ENCODE assay signal across 12 mouse cellular contexts in genomic region chr2:51082714-51083351, GRCm38 (mm10).
A peak's percentile ranks its signal among the peaks of the same experiment; 100 is the strongest.
DNase-seq lines count a peak whose midpoint lies in the region; ATAC-seq and TF ChIP-seq lines count a peak whose summit lies in the region.
"Had no signal": no experiment of that assay in that cellular context is flagged by ENCODE, and none has a peak within 500 bp of the region (broad histone marks: within the 10 kb centered on the region; RNA-seq: fewer than 3 reads in every experiment).

No protein-coding gene starts in this region.

- peak; percentile 29 for DNase-seq in embryo, embryonic 10.5 days (ENCODE audit: low spot score)
- DNase-seq in embryo, embryonic 9.5 days (ENCODE audit: extremely low spot score) = no peak
- no peak for DNase-seq in forebrain, embryonic 10.5 days (ENCODE audit: extremely low spot score, low spot score)
- DNase-seq in hindbrain, postnatal 0 days (ENCODE audit: low spot score) = peak; percentile 81
- no peak for DNase-seq in spleen, postnatal 4 days (ENCODE audit: low spot score in 2 of 2)
- no peak for DNase-seq in heart, adult 2 months
- DNase-seq in yolk sac, embryonic 10.5 days (ENCODE audit: low spot score) = no peak
- DNase-seq: liver, postnatal 0 days had no signal

- no peak for TF ChIP-seq CTCF in hindbrain, postnatal 0 days (IDR thresholded peaks at IDR 0.05; ENCODE audit: low read depth)
- TF ChIP-seq CTCF in heart, adult 2 months (IDR thresholded peaks at IDR 0.05) = no peak

- intact Hi-C loops in heart, adult 2 months (cut with DNase I) = no loop called here

- no peak for TF ChIP-seq EP300 in heart, adult 2 months (IDR thresholded peaks at IDR 0.05; ENCODE audit: insufficient read depth, low read depth, low read length)

- no peaks in the 10 kb centered on the region for H3K36me3 ChIP-seq in forebrain, embryonic 10.5 days (replicated peaks)
- no peaks in the 10 kb centered on the region for H3K36me3 ChIP-seq in hindbrain, postnatal 0 days (ENCODE audit: insufficient read depth, low read length)
- no peaks in the 10 kb centered on the region for H3K36me3 ChIP-seq in midbrain, embryonic 15.5 days (replicated peaks)
- H3K36me3 ChIP-seq in heart, adult 2 months (ENCODE audit: control insufficient read depth, insufficient read depth, low read length) = no peaks in the 10 kb centered on the region
- H3K36me3 ChIP-seq: heart, embryonic 15.5 days had no signal

- H3K27ac ChIP-seq in forebrain, embryonic 10.5 days = peak overlapping the region; percentile 51
- H3K27ac ChIP-seq in hindbrain, postnatal 0 days = peak overlapping the region; percentile 61
- H3K27ac ChIP-seq in midbrain, embryonic 15.5 days = peak overlapping the region; percentile 47; the same call in 1 of the 2 replicates
- H3K27ac ChIP-seq in heart, adult 2 months = no peak overlapping the region
- H3K27ac ChIP-seq: heart, embryonic 15.5 days; left cerebral cortex, adult 2 months had no signal

- peaks cover 36% of the 10 kb centered on the region for H3K4me1 ChIP-seq in forebrain, embryonic 10.5 days
- no peaks in the 10 kb centered on the region; the same call in 1 of the 2 replicates for H3K4me1 ChIP-seq in hindbrain, postnatal 0 days (ENCODE audit: insufficient read depth, low read length)
- peaks cover 23% of the 10 kb centered on the region for H3K4me1 ChIP-seq in midbrain, embryonic 15.5 days
- no peaks in the 10 kb centered on the region for H3K4me1 ChIP-seq in heart, adult 2 months (ENCODE audit: control insufficient read depth, insufficient read depth, low read length)
- H3K4me1 ChIP-seq: heart, embryonic 15.5 days had no signal

- 0 out of 2 replicates have a peak overlapping the region, but pooled peaks have one; percentile 2 for H3K4me2 ChIP-seq in hindbrain, postnatal 0 days (ENCODE audit: low read depth, low read length)
- no peak overlapping the region for H3K4me2 ChIP-seq in midbrain, embryonic 15.5 days
- H3K4me2 ChIP-seq: heart, embryonic 15.5 days had no signal

- no peak overlapping the region for H3K4me3 ChIP-seq in forebrain, embryonic 10.5 days
- no peak overlapping the region for H3K4me3 ChIP-seq in hindbrain, postnatal 0 days (ENCODE audit: low read length)
- no peak overlapping the region for H3K4me3 ChIP-seq in midbrain, embryonic 15.5 days
- no peak overlapping the region for H3K4me3 ChIP-seq in heart, adult 2 months
- H3K4me3 ChIP-seq: heart, embryonic 15.5 days; left cerebral cortex, adult 2 months; myocyte had no signal

- TF ChIP-seq POLR2A in heart, adult 2 months (IDR thresholded peaks at IDR 0.05; ENCODE audit: insufficient read depth, low read depth, low read length) = no peak

- peak; percentile 94 for ATAC-seq in hindbrain, postnatal 0 days
- ATAC-seq in midbrain, embryonic 15.5 days (replicated peaks) = peak; percentile 84
- ATAC-seq: liver, postnatal 0 days had no signal

- H3K9ac ChIP-seq in hindbrain, postnatal 0 days (replicated peaks; ENCODE audit: low read length) = no peak overlapping the region
- H3K9ac ChIP-seq in midbrain, embryonic 15.5 days = no peak overlapping the region
- H3K9ac ChIP-seq in heart, adult 2 months (ENCODE audit: low read depth, low read length) = no peak overlapping the region
- H3K9ac ChIP-seq: heart, embryonic 15.5 days; liver, postnatal 0 days had no signal

- peaks cover 3% of the 10 kb centered on the region; the same call in 1 of the 2 replicates for H3K27me3 ChIP-seq in forebrain, embryonic 10.5 days (ENCODE audit: poor library complexity, severe bottlenecking)
- H3K27me3 ChIP-seq in hindbrain, postnatal 0 days (ENCODE audit: insufficient read depth, low read length) = no peaks in the 10 kb centered on the region
- no peaks in the 10 kb centered on the region for H3K27me3 ChIP-seq in midbrain, embryonic 15.5 days (replicated peaks)
- H3K27me3 ChIP-seq in heart, adult 2 months (ENCODE audit: control insufficient read depth, insufficient read depth, low read length) = no peaks in the 10 kb centered on the region
- H3K27me3 ChIP-seq: heart, embryonic 15.5 days had no signal

- 55% methylated on average over 13 of the region's 13 CpGs for WGBS in forebrain, embryonic 10.5 days
- 33% methylated on average over 13 of the region's 13 CpGs for WGBS in hindbrain, postnatal 0 days
- 32% methylated on average over 13 of the region's 13 CpGs for WGBS in midbrain, embryonic 15.5 days
- 86% methylated on average over 13 of the region's 13 CpGs for WGBS in heart, adult 2 months

- no peaks in the 10 kb centered on the region; the same call in 1 of the 2 replicates for H3K9me3 ChIP-seq in forebrain, embryonic 10.5 days
- H3K9me3 ChIP-seq in hindbrain, postnatal 0 days (ENCODE audit: low read length) = no peaks in the 10 kb centered on the region
- no peaks in the 10 kb centered on the region for H3K9me3 ChIP-seq in midbrain, embryonic 15.5 days
- H3K9me3 ChIP-seq: heart, embryonic 15.5 days had no signal

- no peaks in the 10 kb centered on the region for H3K79me2 ChIP-seq in heart, adult 2 months (replicated peaks; ENCODE audit: control insufficient read depth, insufficient read depth, low read length)

Comparison
In these comparisons a context has a peak if more than half of its experiments do, and no peak if none do; other contexts are left out.
1. DNase-seq: peak in embryo, embryonic 10.5 days (single experiment) and hindbrain, postnatal 0 days (single experiment); none in embryo, embryonic 9.5 days (single experiment), forebrain, embryonic 10.5 days (single experiment), spleen, postnatal 4 days (0 of 2), heart, adult 2 months (0 of 2) and yolk sac, embryonic 10.5 days (single experiment).